Mouse (Mus musculus) stomach, postnatal 0 days (tissue): ENCODE measurements around the gene Clspn.

Experiments used
- CTCF ChIP-seq: IDR thresholded peaks from 2 replicates; pipeline ENCODE4 v1.5.1; 2016; ENCODE audit warnings: antibody characterized with exemption, low read depth, mild to moderate bottlenecking, moderate library complexity
- EP300 ChIP-seq: optimal IDR thresholded peaks from 2 replicates; pipeline ENCODE3; 2016; ENCODE audit warnings: antibody characterized with exemption

DNA sequence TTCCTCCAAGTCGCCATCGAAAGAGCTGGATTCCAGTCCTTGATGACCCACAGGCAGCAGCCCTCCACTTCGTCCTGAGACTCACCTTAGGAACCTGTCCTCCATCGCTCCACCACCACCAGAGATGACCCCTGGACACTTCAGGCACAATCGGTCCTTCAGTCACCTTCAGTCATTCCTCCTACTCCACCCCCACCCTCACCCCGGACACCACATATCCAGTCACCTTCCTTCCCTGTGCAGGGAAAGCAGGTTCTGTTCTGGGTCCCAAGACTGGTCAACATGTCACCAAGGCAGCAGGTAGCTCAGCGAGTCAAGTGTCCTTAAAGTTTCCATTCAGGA, 23.0 kb upstream of the Clspn start:
- no peak for TF ChIP-seq CTCF
- no peak for TF ChIP-seq EP300
